Mouse (Mus musculus) stomach, postnatal 0 days (tissue): ENCODE data around the gene Csrp2. TPM values are rescaled to one million over a fixed set of nuclear protein-coding genes. Genes with fewer than 3 reads are reported as not detected.

Experiments
- ATAC-seq: fragments of 200-750 bp; cut with Nextera tagmentation; 2 replicates; pipeline ENCODE4 v1.8.0; 2017; ENCODE audit not compliant: low FRiP score, low TSS enrichment
- DNase-seq: peaks from one replicate; pipeline ENCODE4 v3.0.0-alpha.2; 2016; ENCODE audit warnings: low spot score
- H3K27ac ChIP-seq: fragments of 300-500 bp; sonication (generic); replicated peaks from 2 replicates; pipeline ENCODE4 v1.5.1; 2014; ENCODE audit warnings: mild to moderate bottlenecking, control low read depth
- H3K27me3 ChIP-seq: fragments of 300-500 bp; sonication (generic); 2 replicates; pipeline ENCODE4 v1.6.1; 2014; ENCODE audit warnings: low read length; ENCODE audit not compliant: control insufficient read depth, insufficient read depth
- H3K36me3 ChIP-seq: fragments of 300-500 bp; sonication (generic); 2 replicates; pipeline ENCODE4 v1.6.1; 2014; ENCODE audit warnings: low read length, mixed read lengths; ENCODE audit not compliant: control insufficient read depth, insufficient read depth
- H3K4me1 ChIP-seq: fragments of 300-500 bp; sonication (generic); replicated peaks from 2 replicates; pipeline ENCODE4 v1.6.1; 2014; ENCODE audit warnings: antibody characterized with exemption; ENCODE audit not compliant: control insufficient read depth, insufficient read depth
- H3K4me2 ChIP-seq: fragments of 300-500 bp; sonication (generic); replicated peaks from 2 replicates; pipeline ENCODE4 v1.6.1; 2014; ENCODE audit warnings: low read depth, mild to moderate bottlenecking, control low read depth, moderate library complexity
- H3K4me3 ChIP-seq: fragments of 300-500 bp; sonication (generic); 2 replicates; pipeline ENCODE4 v1.5.1; 2014; ENCODE audit warnings: low read depth, low read length, control low read depth
- H3K9ac ChIP-seq: fragments of 300-500 bp; sonication (generic); 2 replicates; pipeline ENCODE4 v1.6.1; 2014; ENCODE audit warnings: mild to moderate bottlenecking, low read length, control low read depth, mixed read lengths
- H3K9me3 ChIP-seq: fragments of 300-500 bp; sonication (generic); 2 replicates; pipeline ENCODE4 v1.6.1; 2016; ENCODE audit warnings: low read length; ENCODE audit not compliant: control insufficient read depth
- CTCF ChIP-seq: IDR thresholded peaks from 2 replicates; pipeline ENCODE4 v1.5.1; 2016; ENCODE audit warnings: antibody characterized with exemption, low read depth, mild to moderate bottlenecking, moderate library complexity
- EP300 ChIP-seq: optimal IDR thresholded peaks from 2 replicates; pipeline ENCODE3; 2016; ENCODE audit warnings: antibody characterized with exemption
- WGBS: fragments of 180-500 bp; shearing (Covaris S2); extraction: QIAGEN DNeasy Blood & Tissue Kit; methylation state at CpG from one replicate; pipeline ENCODE4 v1.1.7; 2014; 5-methylcytosine and 5-hydroxymethylcytosine counted together
- polyA plus RNA-seq: library from polyadenylated mRNA; unstranded; fragments of >200 nt; fragmentation: Nextera tagmentation; extraction: Ambion mirVana; gene quantifications from 2 replicates; pipeline ENCODE4 v1.2.1, GENCODE M21; 2015

Csrp2 gene
- polyA plus RNA-seq, 1 experiment from 2014 or later = 191 TPM

DNA sequence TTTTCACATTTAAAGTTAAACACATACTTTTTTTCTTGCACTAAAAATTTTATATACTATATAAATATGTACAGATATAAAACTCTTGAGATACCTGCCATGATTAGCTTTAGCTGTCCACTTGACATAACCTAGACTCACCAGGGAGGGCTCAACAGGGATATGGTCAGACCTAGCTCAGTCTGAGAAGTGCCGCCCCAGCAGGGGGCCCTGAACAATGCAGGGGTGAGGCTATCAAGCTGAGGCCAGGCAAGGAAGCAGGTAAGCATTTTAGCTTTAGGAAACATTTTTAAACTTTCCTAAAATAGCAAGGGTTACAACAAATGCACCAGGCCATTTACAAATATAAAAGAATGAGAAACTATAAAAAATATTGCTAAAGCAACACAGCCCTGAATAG is 31.5 kb downstream of the Csrp2 start:
- DNase-seq (no peak), ATAC-seq (no peak)
- H3K4me1 ChIP-seq = no peaks in the 10 kb centered on the region
- no peak overlapping the region for H3K4me3 ChIP-seq
- TF ChIP-seq CTCF = no peak
- no peak for TF ChIP-seq EP300
- H3K27ac ChIP-seq = no peak overlapping the region
- H3K27me3 ChIP-seq = no peaks in the 10 kb centered on the region
- WGBS = 94% methylated on average over 1 of the region's 1 CpGs
- H3K36me3 ChIP-seq = no peaks in the 10 kb centered on the region; the same call in 1 of the 2 replicates
- no peaks in the 10 kb centered on the region for H3K9me3 ChIP-seq
- no peak overlapping the region for H3K9ac ChIP-seq
- no peak overlapping the region for H3K4me2 ChIP-seq

DNA sequence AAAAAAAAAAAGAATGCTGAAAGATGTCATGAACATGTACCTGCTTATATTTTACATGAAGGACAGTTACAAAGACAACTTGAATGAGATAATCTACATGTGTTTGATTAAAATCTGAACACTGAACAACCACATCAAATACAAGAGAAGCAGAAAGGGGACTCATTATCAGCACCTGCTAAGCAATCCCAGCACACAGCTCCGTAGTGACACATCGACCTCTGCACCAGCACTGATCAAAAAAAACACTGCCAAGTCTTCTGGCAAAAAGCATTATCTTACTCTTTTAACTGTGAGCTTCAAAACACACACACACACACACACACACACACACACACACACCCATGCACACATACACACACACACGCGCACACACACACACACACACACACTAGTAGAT is 32.2 kb downstream of the Csrp2 start:
- no peak overlapping the region for H3K27ac ChIP-seq
- no peaks in the 10 kb centered on the region; the same call in 1 of the 2 replicates for H3K36me3 ChIP-seq
- no peak overlapping the region for H3K4me2 ChIP-seq
- H3K9me3 ChIP-seq = no peaks in the 10 kb centered on the region
- no peaks in the 10 kb centered on the region for H3K4me1 ChIP-seq
- DNase-seq (no peak), ATAC-seq (no peak)
- no peak overlapping the region for H3K4me3 ChIP-seq
- no peak for TF ChIP-seq CTCF
- TF ChIP-seq EP300 = no peak
- 70% methylated on average over 4 of the region's 4 CpGs for WGBS
- no peak overlapping the region for H3K9ac ChIP-seq
- H3K27me3 ChIP-seq = no peaks in the 10 kb centered on the region

DNA sequence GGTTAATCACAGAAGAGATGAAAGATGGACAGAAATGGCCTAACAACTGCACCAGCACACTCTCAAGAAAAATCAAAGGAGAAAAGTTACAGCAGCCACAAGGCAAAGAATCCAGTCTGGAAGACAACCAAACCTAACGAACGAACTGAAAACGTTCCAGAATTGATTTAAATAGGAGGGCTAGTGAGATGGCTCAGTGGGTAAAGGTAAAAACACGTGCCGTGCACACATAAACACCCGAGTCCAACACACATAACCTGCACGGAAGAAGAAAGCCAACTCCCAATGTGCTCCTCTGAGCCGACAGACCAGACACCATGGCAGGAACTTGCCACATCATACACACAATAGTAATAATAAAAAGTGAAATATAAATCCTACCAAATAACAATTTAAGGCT is 32.7 kb downstream of the Csrp2 start:
- Histone ChIP-seq H3K4me2 (no peak overlapping the region), H3K9me3 (no peaks in the 10 kb centered on the region), H3K4me3 (no peak overlapping the region), H3K9ac (no peak overlapping the region), H3K27me3 (no peaks in the 10 kb centered on the region), H3K27ac (peak overlapping the region; percentile 18; the same call in 1 of the 2 replicates), H3K4me1 (no peaks in the 10 kb centered on the region), H3K36me3 (no peaks in the 10 kb centered on the region; the same call in 1 of the 2 replicates)
- no peak for DNase-seq
- WGBS = 73% methylated on average over 8 of the region's 8 CpGs
- TF ChIP-seq EP300 = no peak
- TF ChIP-seq CTCF = no peak
- no peak for ATAC-seq

DNA sequence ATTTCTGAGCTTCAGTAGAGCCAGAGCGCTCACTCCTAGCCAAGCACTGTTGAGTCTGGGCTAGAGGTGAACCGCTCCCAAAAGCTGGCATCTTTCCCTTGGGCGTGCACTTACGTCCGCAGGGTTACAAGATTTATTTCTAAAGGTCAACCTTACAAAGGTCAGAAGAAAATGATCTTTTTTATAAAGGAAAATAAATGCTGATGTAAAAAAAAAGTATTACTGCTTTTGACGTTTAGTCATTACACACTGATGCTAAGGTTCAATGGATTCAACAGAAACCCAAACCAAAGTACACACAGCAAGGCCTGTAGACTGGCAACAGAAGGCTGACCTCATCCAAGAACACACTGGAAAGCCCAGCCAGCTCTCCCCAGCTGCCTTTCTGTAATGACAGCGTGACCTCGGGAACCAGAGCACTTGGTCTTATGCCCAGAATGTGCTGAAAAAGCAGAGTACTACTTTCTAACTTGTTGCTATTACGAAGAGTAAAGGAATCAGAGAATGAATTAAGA is 33.4 kb downstream of the Csrp2 start:
- WGBS = 20% methylated on average over 9 of the region's 9 CpGs
- Histone ChIP-seq H3K27ac (0 out of 2 replicates have a peak overlapping the region, but pooled peaks have one; percentile 63), H3K36me3 (no peaks in the 10 kb centered on the region; the same call in 1 of the 2 replicates), H3K4me1 (no peaks in the 10 kb centered on the region), H3K9ac (no peak overlapping the region), H3K4me2 (no peak overlapping the region), H3K27me3 (no peaks in the 10 kb centered on the region), H3K9me3 (no peaks in the 10 kb centered on the region), H3K4me3 (no peak overlapping the region)
- DNase-seq = peak; percentile 50
- TF ChIP-seq CTCF (no peak), EP300 (peak; percentile 43)
- ATAC-seq = peak; percentile 92

DNA sequence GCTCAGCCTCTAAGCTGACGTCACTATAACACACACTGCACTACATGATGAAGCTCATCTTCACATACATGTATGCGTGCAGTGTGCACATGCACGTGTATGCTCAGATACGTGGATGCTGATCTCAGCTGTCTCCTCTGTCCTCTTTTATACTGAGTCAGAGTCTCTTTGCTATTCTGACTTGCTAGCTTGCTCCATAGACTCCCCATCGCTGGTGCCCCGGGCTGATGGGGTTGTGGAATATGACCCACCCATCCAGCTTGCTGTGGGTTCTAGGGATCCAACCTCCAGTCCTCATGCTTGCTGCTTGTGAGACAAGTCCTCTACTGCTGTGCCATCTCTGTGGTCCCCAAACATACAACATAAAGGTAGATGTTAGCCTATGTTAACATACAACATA is 39.3 kb downstream of the Csrp2 start:
- no peak for ATAC-seq
- TF ChIP-seq CTCF (no peak), EP300 (no peak)
- Histone ChIP-seq H3K4me1 (no peaks in the 10 kb centered on the region), H3K27ac (no peak overlapping the region), H3K4me2 (no peak overlapping the region), H3K36me3 (peaks cover 2% of the 10 kb centered on the region; the same call in 1 of the 2 replicates), H3K9me3 (no peaks in the 10 kb centered on the region), H3K27me3 (no peaks in the 10 kb centered on the region), H3K9ac (no peak overlapping the region), H3K4me3 (no peak overlapping the region)
- 91% methylated on average over 6 of the region's 6 CpGs for WGBS
- DNase-seq = no peak

DNA sequence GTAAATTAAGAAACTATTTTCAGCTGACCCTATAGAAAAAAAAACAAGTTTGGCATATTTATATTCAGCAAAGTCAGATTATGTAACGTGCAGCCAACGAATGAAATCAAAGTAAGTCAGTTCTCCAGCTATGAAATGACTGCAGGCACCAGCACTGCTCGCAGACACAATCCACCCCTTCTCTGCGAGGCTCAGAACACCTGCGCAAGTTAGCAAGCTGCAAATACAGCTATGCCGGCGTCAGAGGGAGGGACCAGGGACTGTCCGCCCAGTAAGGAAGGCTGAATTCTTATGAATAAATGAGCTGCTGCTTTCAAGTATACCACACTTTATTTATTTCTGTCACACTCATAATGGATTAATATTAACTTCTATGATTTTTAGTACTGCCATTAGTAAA is 40.2 kb downstream of the Csrp2 start:
- Histone ChIP-seq H3K4me3 (no peak overlapping the region), H3K9ac (no peak overlapping the region), H3K4me1 (no peaks in the 10 kb centered on the region), H3K4me2 (no peak overlapping the region), H3K27ac (no peak overlapping the region), H3K36me3 (peaks cover 2% of the 10 kb centered on the region; the same call in 1 of the 2 replicates), H3K9me3 (no peaks in the 10 kb centered on the region), H3K27me3 (no peaks in the 10 kb centered on the region)
- no peak for ATAC-seq
- no peak for DNase-seq
- 90% methylated on average over 8 of the region's 8 CpGs for WGBS
- TF ChIP-seq EP300 (no peak), CTCF (no peak)
